Mouse (Mus musculus) midbrain, postnatal 0 days (tissue): Measurements from ENCODE around the gene Gimap7. TPM values are rescaled to one million over a fixed set of nuclear protein-coding genes. Genes with fewer than 3 reads are reported as not detected.

Source experiments
- ATAC-seq: fragments of 200-750 bp; cut with Nextera tagmentation; 2 replicates; pipeline ENCODE4 v1.8.0; 2017; ENCODE audit warnings: moderate number of reproducible peaks, mild to moderate bottlenecking, moderate TSS enrichment, moderate library complexity; ENCODE audit not compliant: low FRiP score
- DNase-seq: peaks from one replicate; pipeline ENCODE4 v3.0.0-alpha.2; 2015; ENCODE audit warnings: low spot score
- H3K27ac ChIP-seq: fragments of 300-500 bp; sonication (generic); 2 replicates; pipeline ENCODE4 v1.5.1; 2014; ENCODE audit warnings: low read depth, mild to moderate bottlenecking, low read length, mixed read lengths
- H3K27me3 ChIP-seq: fragments of 300-500 bp; sonication (generic); 2 replicates; pipeline ENCODE4 v1.6.1; 2014; ENCODE audit warnings: low read length, control low read depth, mixed read lengths; ENCODE audit not compliant: insufficient read depth
- H3K36me3 ChIP-seq: fragments of 300-500 bp; sonication (generic); 2 replicates; pipeline ENCODE4 v1.6.1; 2014; ENCODE audit warnings: low read length, control low read depth, mixed read lengths; ENCODE audit not compliant: insufficient read depth
- H3K4me1 ChIP-seq: fragments of 300-500 bp; sonication (generic); 2 replicates; pipeline ENCODE4 v1.6.1; 2014; ENCODE audit warnings: mild to moderate bottlenecking, control low read depth, antibody characterized with exemption, low read length, mixed read lengths; ENCODE audit not compliant: insufficient read depth
- H3K4me2 ChIP-seq: fragments of 300-500 bp; sonication (generic); 2 replicates; pipeline ENCODE4 v1.6.1; 2014; ENCODE audit warnings: low read depth, mild to moderate bottlenecking, low read length, mixed read lengths; ENCODE audit not compliant: poor library complexity, severe bottlenecking
- H3K4me3 ChIP-seq: fragments of 300-500 bp; sonication (generic); 2 replicates; pipeline ENCODE4 v1.5.1; 2014; ENCODE audit warnings: low read depth, mild to moderate bottlenecking, low read length, moderate library complexity
- H3K9ac ChIP-seq: fragments of 300-500 bp; sonication (generic); replicated peaks from 2 replicates; pipeline ENCODE4 v1.6.1; 2014; ENCODE audit warnings: mild to moderate bottlenecking, low read length, moderate library complexity, mixed read lengths; ENCODE audit not compliant: poor library complexity, severe bottlenecking
- H3K9me3 ChIP-seq: fragments of 300-500 bp; sonication (generic); 2 replicates; pipeline ENCODE4 v1.6.1; 2016; ENCODE audit warnings: low read length, control low read depth
- CTCF ChIP-seq: IDR thresholded peaks from 2 replicates; pipeline ENCODE4 v1.5.1; 2016; ENCODE audit warnings: antibody characterized with exemption, mild to moderate bottlenecking
- WGBS: fragments of 180-500 bp; shearing (Covaris S2); extraction: QIAGEN DNeasy Blood & Tissue Kit; methylation state at CpG from one replicate; pipeline ENCODE4 v1.1.7; 2014; 5-methylcytosine and 5-hydroxymethylcytosine counted together
- polyA plus RNA-seq: library from polyadenylated mRNA; unstranded; fragments of >200 nt; fragmentation: Nextera tagmentation; extraction: Ambion mirVana; gene quantifications from 2 replicates; pipeline ENCODE4 v1.2.1, GENCODE M21; 2015
- total RNA-seq: library from RNA; depleted of rRNA; stranded (reverse); fragments of >200 nt; gene quantifications from 2 replicates; pipeline ENCODE4 v1.2.3, GENCODE M21; 2014

Gene Gimap7
- total and polyA plus RNA-seq, 2 experiments from 2014 or later, result not detected

DNA sequence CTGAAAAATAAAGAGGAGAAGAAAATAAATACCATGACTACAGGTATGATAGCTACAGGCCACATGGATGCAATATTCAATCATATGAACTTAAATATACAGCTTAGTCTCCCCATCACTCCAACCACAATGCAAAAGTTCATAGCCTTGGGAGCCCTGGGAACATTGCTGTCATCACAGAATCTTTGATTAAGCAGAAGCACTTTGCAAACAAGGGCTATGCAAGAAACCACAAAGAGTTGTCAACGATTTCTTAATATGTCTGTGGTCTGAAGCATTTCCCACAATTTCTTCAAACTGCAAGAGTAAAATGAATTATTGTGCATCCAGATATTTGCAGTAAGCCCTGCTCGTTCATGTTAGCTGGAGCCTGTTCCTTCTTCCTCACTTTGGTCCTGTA lies 18.6 kb downstream of the Gimap7 start:
- no peaks in the 10 kb centered on the region for H3K4me1 ChIP-seq
- ATAC-seq (no peak), DNase-seq (no peak)
- WGBS, result 83% methylated on average over 2 of the region's 2 CpGs
- H3K36me3 ChIP-seq, result no peaks in the 10 kb centered on the region
- no peak overlapping the region for H3K27ac ChIP-seq
- TF ChIP-seq CTCF, result no peak
- H3K4me2 ChIP-seq, result no peak overlapping the region
- H3K9me3 ChIP-seq, result no peaks in the 10 kb centered on the region
- no peak overlapping the region for H3K4me3 ChIP-seq
- H3K9ac ChIP-seq, result no peak overlapping the region
- H3K27me3 ChIP-seq, result no peaks in the 10 kb centered on the region

- ATAC-seq (no peak), DNase-seq (no peak)
- Histone ChIP-seq H3K4me3 (no peak overlapping the region), H3K27ac (no peak overlapping the region), H3K4me2 (no peak overlapping the region), H3K9ac (no peak overlapping the region), H3K9me3 (no peaks in the 10 kb centered on the region), H3K27me3 (no peaks in the 10 kb centered on the region), H3K4me1 (no peaks in the 10 kb centered on the region), H3K36me3 (no peaks in the 10 kb centered on the region)
- WGBS, result 92% methylated on average over 5 of the region's 5 CpGs
- TF ChIP-seq CTCF, result no peak
Measured at GRCm38 (mm10) chr6:48737688-48738087, 19.3 kb downstream of the Gimap7 start.

- Histone ChIP-seq H3K27ac (no peak within 1 kb of the TSS), H3K4me1 (no peaks in the 10 kb centered on the region), H3K9ac (no peak within 1 kb of the TSS), H3K9me3 (no peaks in the 10 kb centered on the region), H3K36me3 (no peaks in the 10 kb centered on the region), H3K4me2 (no peak within 1 kb of the TSS), H3K4me3 (no peak within 1 kb of the TSS), H3K27me3 (no peaks in the 10 kb centered on the region)
- DNase-seq (no peak), ATAC-seq (no peak)
- 83% methylated on average over 15 of the region's 15 CpGs for WGBS
- TF ChIP-seq CTCF, result no peak
Measured at GRCm38 (mm10) chr6:48738961-48739779, 20.7 kb downstream of the Gimap7 start, which contains the start of gene Gimap1. Gimap1 (plus strand) TSS chr6:48739054.

DNA sequence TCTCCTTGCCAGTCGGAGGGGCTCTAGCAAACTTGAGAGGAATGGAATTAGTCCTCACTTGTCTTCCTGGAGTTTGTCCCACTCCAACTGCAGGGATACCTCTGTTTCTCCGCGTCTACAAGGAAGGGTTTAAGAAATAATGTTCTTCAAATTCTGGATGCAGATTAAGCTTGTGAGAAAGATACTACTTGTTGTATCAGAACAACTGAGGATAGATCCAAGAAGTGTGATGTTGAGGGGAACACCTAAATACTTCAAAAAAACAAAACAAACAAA lies 21.3 kb downstream of the Gimap7 start:
- no peak overlapping the region for H3K4me2 ChIP-seq
- ATAC-seq (no peak), DNase-seq (no peak)
- no peak overlapping the region for H3K9ac ChIP-seq
- H3K9me3 ChIP-seq, result no peaks in the 10 kb centered on the region
- no peak for TF ChIP-seq CTCF
- no peak overlapping the region for H3K27ac ChIP-seq
- no peaks in the 10 kb centered on the region for H3K27me3 ChIP-seq
- no peak overlapping the region for H3K4me3 ChIP-seq
- no peaks in the 10 kb centered on the region for H3K36me3 ChIP-seq
- 90% methylated on average over 3 of the region's 3 CpGs for WGBS
- H3K4me1 ChIP-seq, result no peaks in the 10 kb centered on the region

GRCm38 (mm10) chr6:48740501-48741169 lies 22.2 kb downstream of the Gimap7 start:
- no peaks in the 10 kb centered on the region for H3K9me3 ChIP-seq
- 77% methylated on average over 3 of the region's 3 CpGs for WGBS
- ATAC-seq (no peak), DNase-seq (no peak)
- no peak overlapping the region for H3K9ac ChIP-seq
- no peaks in the 10 kb centered on the region for H3K4me1 ChIP-seq
- H3K4me3 ChIP-seq, result no peak overlapping the region
- H3K27me3 ChIP-seq, result no peaks in the 10 kb centered on the region
- no peak overlapping the region for H3K4me2 ChIP-seq
- no peak overlapping the region for H3K27ac ChIP-seq
- no peaks in the 10 kb centered on the region for H3K36me3 ChIP-seq
- no peak for TF ChIP-seq CTCF

DNA sequence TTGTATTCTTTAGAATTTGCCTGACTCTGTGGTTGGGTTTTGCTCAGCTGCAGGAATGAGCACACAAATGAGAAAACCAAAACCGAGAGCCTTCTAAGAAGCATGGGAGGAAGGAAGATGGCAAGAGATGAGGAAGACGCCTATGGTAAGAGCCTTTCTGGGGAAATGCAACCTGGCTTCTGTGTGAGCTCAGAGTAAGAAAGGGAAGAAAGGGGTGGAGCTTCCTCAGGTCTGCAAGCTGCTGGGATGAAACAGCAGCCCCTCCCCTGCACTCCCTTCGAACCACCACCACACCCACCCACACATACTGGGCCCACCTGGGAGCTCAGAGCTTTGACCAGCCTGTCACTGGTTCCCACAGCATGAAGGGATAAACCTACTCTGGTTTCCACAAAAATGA lies 22.9 kb downstream of the Gimap7 start:
- Histone ChIP-seq H3K4me3 (no peak overlapping the region), H3K9ac (no peak overlapping the region), H3K27ac (no peak overlapping the region), H3K4me1 (no peaks in the 10 kb centered on the region), H3K27me3 (no peaks in the 10 kb centered on the region), H3K4me2 (no peak overlapping the region), H3K9me3 (no peaks in the 10 kb centered on the region), H3K36me3 (no peaks in the 10 kb centered on the region)
- no peak for TF ChIP-seq CTCF
- 16% methylated on average over 3 of the region's 3 CpGs for WGBS
- no peak for DNase-seq
- no peak for ATAC-seq
